Mouse (Mus musculus) intestine, embryonic 16.5 days (tissue): Measurements from ENCODE around the gene Ly6g6c. TPM values are rescaled to one million over a fixed set of nuclear protein-coding genes. Genes with fewer than 3 reads are reported as not detected.
A peak's percentile ranks its signal among the peaks of the same experiment; 100 is the strongest.

ENCODE experiments used
- ATAC-seq: fragments of 200-750 bp; cut with Nextera tagmentation; 2 replicates; pipeline ENCODE4 v1.8.0; 2017; ENCODE audit warnings: moderate TSS enrichment, moderate library complexity
- H3K27ac ChIP-seq: fragments of 300-500 bp; sonication (generic); 2 replicates; pipeline ENCODE4 v1.5.1; 2014; ENCODE audit warnings: mild to moderate bottlenecking, low read length
- H3K27me3 ChIP-seq: fragments of 300-500 bp; sonication (generic); replicated peaks from 2 replicates; pipeline ENCODE4 v1.6.1; 2014; ENCODE audit warnings: low read length, control low read depth, mixed read lengths; ENCODE audit not compliant: control insufficient read depth, insufficient read depth
- H3K36me3 ChIP-seq: fragments of 300-500 bp; sonication (generic); 2 replicates; pipeline ENCODE4 v1.6.1; 2014; ENCODE audit warnings: low read length, control low read depth; ENCODE audit not compliant: control insufficient read depth, insufficient read depth
- H3K4me1 ChIP-seq: fragments of 300-500 bp; sonication (generic); 2 replicates; pipeline ENCODE4 v1.6.1; 2014; ENCODE audit warnings: low read length, control low read depth, mixed read lengths; ENCODE audit not compliant: control insufficient read depth, insufficient read depth
- H3K4me2 ChIP-seq: fragments of 300-500 bp; sonication (generic); 2 replicates; pipeline ENCODE4 v1.6.1; 2014; ENCODE audit warnings: low read depth, low read length, control low read depth
- H3K4me3 ChIP-seq: fragments of 300-500 bp; sonication (generic); 2 replicates; pipeline ENCODE4 v1.5.1; 2014; ENCODE audit warnings: mild to moderate bottlenecking, low read length
- H3K9ac ChIP-seq: fragments of 300-500 bp; sonication (generic); 2 replicates; pipeline ENCODE4 v1.6.1; 2014; ENCODE audit warnings: low read depth, low read length
- H3K9me3 ChIP-seq: fragments of 300-500 bp; sonication (generic); 2 replicates; pipeline ENCODE4 v1.6.1; 2016; ENCODE audit warnings: low read length, control low read depth; ENCODE audit not compliant: control insufficient read depth
- WGBS: fragments of 180-500 bp; shearing (Covaris S2); extraction: QIAGEN DNeasy Blood & Tissue Kit; methylation state at CpG from one replicate; pipeline ENCODE4 v1.1.7; 2014; 5-methylcytosine and 5-hydroxymethylcytosine counted together
- polyA plus RNA-seq: library from polyadenylated mRNA; unstranded; fragments of >200 nt; fragmentation: Nextera tagmentation; extraction: Ambion mirVana; gene quantifications from 2 replicates; pipeline ENCODE4 v1.2.1, GENCODE M21; 2015

The Ly6g6c gene
- polyA plus RNA-seq, 1 experiment from 2014 or later, result 0.24 TPM

DNA sequence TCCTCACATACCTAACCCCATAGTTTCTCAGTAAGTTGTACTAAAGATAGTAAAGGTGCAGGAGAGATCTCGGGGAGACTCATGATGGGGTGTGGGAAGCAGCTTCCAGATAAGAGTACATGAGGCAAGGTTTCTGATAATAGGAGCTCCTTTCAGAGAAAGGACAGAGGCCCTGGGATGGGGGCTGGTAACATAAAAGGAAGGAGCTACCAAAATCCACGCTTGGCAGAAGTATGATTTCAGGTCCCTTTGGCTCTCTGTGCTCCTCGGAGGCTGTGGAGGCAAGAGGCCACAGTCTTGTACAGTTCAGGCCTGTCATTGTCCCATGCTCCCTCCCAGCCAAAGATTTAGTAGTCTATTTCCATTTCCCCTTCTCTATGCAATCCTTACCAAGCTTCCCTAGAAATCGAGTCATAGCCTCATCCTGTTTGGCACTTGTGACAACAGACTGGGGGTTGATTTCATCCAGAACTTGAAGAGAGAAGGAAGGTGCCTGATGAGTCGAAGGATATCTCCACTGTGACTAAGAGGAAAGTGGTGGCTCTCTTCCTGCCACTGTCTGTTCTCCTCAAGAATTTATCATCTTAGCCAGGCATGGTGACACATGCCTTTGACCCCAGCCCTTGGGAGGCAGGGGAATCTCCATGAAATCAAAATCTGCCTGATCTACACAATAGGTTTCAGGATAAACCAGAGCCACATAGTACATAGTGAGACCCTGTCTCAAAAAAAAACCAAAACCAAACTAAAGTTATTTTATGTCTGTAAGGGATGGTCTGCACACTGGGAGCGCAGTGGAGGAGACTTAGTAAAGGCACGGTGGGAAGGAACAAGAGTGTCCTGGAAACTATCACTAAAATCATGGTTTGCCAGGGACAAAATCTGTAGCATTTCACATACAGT lies 20.0 kb upstream of the Ly6g6c start:
- WGBS, result 68% methylated on average over 7 of the region's 7 CpGs
- peak overlapping the region; percentile 93 for H3K9ac ChIP-seq
- H3K4me2 ChIP-seq, result peak overlapping the region; percentile 100
- no peaks in the 10 kb centered on the region for H3K9me3 ChIP-seq
- H3K27me3 ChIP-seq, result no peaks in the 10 kb centered on the region
- peak overlapping the region; percentile 90 for H3K27ac ChIP-seq
- no peaks in the 10 kb centered on the region for H3K36me3 ChIP-seq
- no peak for ATAC-seq
- H3K4me1 ChIP-seq, result peaks cover 40% of the 10 kb centered on the region
- H3K4me3 ChIP-seq, result peak overlapping the region; percentile 68; the same call in 1 of the 2 replicates

DNA sequence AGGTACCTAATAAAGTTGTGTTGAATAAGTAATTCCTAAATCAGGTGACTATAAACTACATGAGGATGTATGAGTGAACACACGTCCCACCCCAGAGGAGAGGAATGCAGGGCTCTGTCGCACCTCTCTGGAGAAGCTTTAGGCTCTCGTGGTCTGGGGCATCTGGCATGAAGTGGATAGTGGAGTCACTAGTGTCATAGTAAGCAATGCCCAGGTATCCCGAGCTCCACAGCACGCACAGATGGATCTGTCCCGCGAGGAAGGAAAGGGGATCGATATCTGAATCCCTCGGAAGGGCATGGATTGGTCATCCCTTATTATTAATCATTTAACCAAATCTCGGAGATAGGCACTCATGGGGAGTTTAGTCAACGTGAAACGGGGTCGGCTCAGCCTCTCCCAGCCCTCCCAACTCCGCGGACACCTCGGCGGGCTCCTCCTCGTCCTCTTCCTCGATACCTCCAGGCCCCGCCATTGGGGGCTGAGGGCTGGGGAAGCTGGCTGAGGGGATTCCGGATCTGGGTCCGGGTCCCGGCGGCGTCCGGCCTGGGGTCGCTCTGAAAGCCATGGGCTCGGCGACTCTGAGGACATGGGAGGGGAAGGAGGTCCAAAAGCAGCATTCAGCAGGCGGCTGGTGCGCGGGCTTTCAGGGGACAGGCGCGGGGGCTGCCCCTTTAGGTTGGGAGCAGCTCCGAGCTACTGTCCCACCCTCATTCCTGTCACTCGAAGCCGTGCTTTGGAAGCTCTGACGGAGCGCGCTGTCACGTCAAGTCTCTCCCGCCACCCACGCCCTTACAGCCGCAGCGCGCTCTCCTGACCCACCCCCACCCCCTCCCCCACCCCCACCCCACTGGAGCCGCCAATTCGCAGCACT lies 19.1 kb upstream of the Ly6g6c start:
- Histone ChIP-seq H3K4me3 (peak overlapping the region; percentile 68), H3K27ac (peak overlapping the region; percentile 90), H3K9me3 (no peaks in the 10 kb centered on the region), H3K4me1 (peaks cover 40% of the 10 kb centered on the region), H3K36me3 (no peaks in the 10 kb centered on the region), H3K9ac (peak overlapping the region; percentile 93), H3K4me2 (peak overlapping the region; percentile 100), H3K27me3 (no peaks in the 10 kb centered on the region)
- 4% methylated on average over 48 of the region's 48 CpGs for WGBS
- ATAC-seq, result peak; percentile 0; the same call in 1 of the 2 replicates

DNA sequence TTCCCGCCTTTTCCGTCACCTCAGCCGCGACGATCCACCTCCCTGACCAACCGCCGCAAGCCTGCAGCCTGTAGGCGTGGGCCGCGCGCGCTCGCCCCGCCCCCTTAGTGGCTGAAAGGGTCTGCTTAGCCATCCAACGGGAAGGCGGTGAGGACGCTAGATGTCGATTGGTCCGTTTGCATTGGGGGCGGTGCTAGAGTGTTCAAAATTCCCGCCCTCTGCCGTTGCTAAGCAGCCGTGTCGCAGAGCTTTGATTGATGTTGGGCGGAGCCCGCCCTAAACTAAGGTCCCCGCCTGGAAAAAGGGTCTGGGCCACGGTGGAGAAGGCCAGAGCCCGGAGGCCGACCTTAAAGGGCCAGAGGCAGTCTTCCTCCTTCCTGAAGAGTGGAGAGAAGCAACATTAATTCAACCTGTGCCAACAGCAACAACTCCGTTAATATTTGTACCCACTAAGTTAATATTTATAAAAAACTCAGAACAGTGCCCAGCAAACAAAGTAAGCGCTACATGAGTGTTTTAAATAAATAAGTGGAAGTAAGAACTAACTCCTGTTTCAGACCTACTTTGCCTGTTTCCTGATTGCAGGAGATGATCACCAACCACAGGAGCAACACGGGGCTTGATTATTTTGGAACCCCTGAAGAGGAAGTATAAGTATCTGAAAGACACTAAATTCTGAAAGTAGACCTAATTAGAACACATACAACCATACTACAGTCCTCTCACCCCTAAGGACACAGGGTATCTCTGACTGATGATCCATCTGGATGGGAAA lies 18.3 kb upstream of the Ly6g6c start, which contains the start of gene Msh5:
Msh5 (minus strand) TSS at position 65 of the 775 bp plus-strand sequence.
- Histone ChIP-seq H3K9me3 (no peaks in the 10 kb centered on the region), H3K27ac (peak within 1 kb of the TSS; percentile 100), H3K9ac (peak within 1 kb of the TSS; percentile 93), H3K36me3 (no peaks in the 10 kb centered on the region), H3K4me1 (peaks cover 40% of the 10 kb centered on the region), H3K4me3 (peak within 1 kb of the TSS; percentile 68), H3K27me3 (no peaks in the 10 kb centered on the region), H3K4me2 (peak within 1 kb of the TSS; percentile 100)
- ATAC-seq, result peak; percentile 87
- WGBS, result 2% methylated on average over 32 of the region's 33 CpGs

DNA sequence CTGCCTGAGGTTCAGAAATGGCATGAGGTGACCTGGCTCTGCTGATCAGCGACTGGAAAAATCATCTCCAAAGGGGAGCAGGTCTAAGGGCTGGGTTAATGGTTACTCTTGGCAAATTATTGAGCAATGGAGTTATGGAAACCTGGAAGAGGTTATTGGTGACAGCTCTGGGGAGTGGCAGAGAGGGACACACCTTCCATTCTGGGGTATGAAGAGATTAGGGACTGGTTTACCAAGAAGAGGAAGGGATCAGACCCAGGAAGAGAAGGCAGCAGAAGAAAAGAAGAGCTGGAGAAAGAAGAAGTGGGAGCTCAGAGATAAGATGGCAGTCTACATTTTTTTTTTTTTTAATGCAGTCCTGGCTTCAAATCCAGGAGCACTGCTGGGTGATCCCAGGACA lies 17.5 kb upstream of the Ly6g6c start:
- H3K4me3 ChIP-seq, result peak overlapping the region; percentile 27
- peak overlapping the region; percentile 57 for H3K9ac ChIP-seq
- ATAC-seq, result peak; percentile 39

DNA sequence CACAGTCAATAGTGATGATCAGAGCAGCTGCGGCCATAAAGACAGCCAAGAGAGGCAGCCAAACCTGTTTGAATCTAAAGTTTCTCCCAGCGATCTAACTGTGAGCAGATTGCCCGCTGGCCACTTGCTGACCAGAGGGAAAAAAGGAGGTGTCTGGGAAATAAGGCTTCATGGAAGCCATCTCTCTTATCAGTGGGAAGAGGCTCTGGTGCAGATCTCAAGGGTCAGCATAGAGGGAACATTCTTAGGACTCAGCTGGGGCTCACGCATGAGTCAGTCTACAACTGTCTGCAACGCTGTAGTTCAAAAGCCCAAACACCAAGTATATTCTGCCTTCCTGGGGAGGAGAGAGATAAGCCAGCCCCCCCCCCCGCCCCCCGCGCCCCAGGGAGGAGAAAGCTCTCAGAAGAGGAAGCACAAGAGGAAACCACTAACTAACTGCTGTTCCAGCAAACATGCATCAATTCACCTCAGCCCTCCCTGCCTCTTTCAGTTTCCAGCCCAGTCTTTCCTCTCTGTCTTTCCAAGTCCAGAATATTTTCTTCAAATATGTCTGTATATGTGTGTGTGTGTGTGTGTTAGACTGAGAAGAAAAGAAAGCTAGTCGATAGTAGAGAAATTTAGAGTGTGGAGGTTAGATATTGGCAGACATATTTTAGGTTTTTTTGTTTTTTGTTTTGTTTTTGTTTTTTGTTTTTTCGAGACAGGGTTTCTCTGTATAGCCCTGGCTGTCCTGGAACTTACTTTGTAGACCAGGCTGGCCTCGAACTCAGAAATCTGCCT lies 16.8 kb upstream of the Ly6g6c start:
- H3K4me2 ChIP-seq, result peak overlapping the region; percentile 87
- H3K4me3 ChIP-seq, result peak overlapping the region; percentile 27
- 27% methylated on average over 11 of the region's 11 CpGs for WGBS
- H3K27ac ChIP-seq, result peak overlapping the region; percentile 100
- H3K9ac ChIP-seq, result peak overlapping the region; percentile 57
- no peaks in the 10 kb centered on the region for H3K27me3 ChIP-seq
- H3K9me3 ChIP-seq, result no peaks in the 10 kb centered on the region
- H3K36me3 ChIP-seq, result 0 out of 2 replicates have a peak, but pooled peaks cover 5% of the 10 kb centered on the region
- peak; percentile 13 for ATAC-seq
- H3K4me1 ChIP-seq, result peaks cover 51% of the 10 kb centered on the region

More for the DNA sequence above, 17.5 kb upstream of the Ly6g6c start:
- H3K27ac ChIP-seq, result peak overlapping the region; percentile 100
- H3K36me3 ChIP-seq, result 0 out of 2 replicates have a peak, but pooled peaks cover under 1% of the 10 kb centered on the region
- H3K4me2 ChIP-seq, result peak overlapping the region; percentile 54
- H3K4me1 ChIP-seq, result peaks cover 47% of the 10 kb centered on the region
- H3K27me3 ChIP-seq, result no peaks in the 10 kb centered on the region
- no peaks in the 10 kb centered on the region for H3K9me3 ChIP-seq
- 31% methylated on average over 1 of the region's 1 CpGs for WGBS

DNA sequence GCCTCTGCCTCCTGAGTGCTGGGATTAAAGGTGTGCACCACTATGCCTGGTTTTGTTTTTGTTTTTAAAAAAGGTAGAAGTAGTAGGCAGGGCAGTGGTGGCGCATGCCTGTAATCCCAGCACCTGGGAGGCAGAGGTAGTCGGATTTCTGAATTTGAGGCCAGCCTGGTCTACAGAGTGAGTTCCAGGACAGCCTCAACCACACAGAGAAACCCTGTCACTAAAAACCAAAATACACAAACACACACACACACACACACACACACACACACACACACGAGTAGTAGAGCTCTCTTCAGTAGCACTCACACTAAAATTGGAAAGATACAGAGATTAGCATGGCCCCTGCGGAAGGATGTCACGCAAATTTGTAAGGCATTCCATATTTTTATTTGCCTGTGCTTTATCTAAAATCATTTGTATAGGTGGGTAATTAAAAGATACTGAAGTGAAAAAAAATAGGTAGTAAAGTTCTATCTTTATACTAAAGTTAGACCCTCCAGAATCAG lies 16.2 kb upstream of the Ly6g6c start:
- Histone ChIP-seq H3K27me3 (no peaks in the 10 kb centered on the region), H3K4me3 (no peak overlapping the region), H3K36me3 (peaks cover 9% of the 10 kb centered on the region), H3K9me3 (no peaks in the 10 kb centered on the region), H3K27ac (peak overlapping the region; percentile 100), H3K4me2 (peak overlapping the region; percentile 87; the same call in 1 of the 2 replicates), H3K9ac (peak overlapping the region; percentile 87), H3K4me1 (peaks cover 51% of the 10 kb centered on the region)
- no peak for ATAC-seq
- WGBS, result 63% methylated on average over 5 of the region's 5 CpGs

DNA sequence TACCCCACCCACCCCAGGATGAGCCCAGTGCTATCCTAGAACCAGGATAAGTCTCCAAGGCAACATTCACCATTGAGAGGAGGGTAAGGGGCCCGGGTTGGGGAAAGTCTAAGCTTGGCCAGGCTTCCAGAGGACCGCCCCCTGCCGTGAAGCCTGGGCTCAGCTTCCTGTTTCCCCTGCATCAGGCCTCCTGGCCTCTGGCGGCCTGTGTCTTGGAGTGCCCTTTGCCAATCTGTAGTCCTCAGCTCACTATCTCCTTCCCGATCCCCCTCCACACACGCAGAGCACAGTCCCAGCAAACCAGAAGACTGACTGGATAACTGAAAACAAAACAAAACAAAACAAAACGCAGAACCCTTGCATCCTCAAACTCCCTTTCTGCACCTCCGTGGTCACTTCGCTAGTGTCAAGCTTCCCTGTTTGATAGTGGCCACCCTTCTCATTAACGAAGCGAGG lies 15.6 kb upstream of the Ly6g6c start, which contains the start of gene Clic1:
Clic1 (plus strand) TSS at position 406 of the 456 bp plus-strand sequence.
- H3K4me3 ChIP-seq, result peak within 1 kb of the TSS; percentile 79
- H3K4me2 ChIP-seq, result peak within 1 kb of the TSS; percentile 87
- peak; percentile 37 for ATAC-seq
- peak within 1 kb of the TSS; percentile 87 for H3K9ac ChIP-seq
- H3K27ac ChIP-seq, result peak within 1 kb of the TSS; percentile 100
- peaks cover 13% of the 10 kb centered on the region for H3K36me3 ChIP-seq
- no peaks in the 10 kb centered on the region for H3K9me3 ChIP-seq
- H3K27me3 ChIP-seq, result no peaks in the 10 kb centered on the region
- WGBS, result 2% methylated on average over 11 of the region's 11 CpGs
- peaks cover 44% of the 10 kb centered on the region for H3K4me1 ChIP-seq
